Mouse (Mus musculus): ENCODE data around the gene Usp18. TPM values are rescaled to one million over a fixed set of nuclear protein-coding genes. Genes with fewer than 3 reads are reported as not detected.

Gene Usp18
- polyA plus RNA-seq, 1 experiment from 2014 or later = 10.9 TPM

DNA sequence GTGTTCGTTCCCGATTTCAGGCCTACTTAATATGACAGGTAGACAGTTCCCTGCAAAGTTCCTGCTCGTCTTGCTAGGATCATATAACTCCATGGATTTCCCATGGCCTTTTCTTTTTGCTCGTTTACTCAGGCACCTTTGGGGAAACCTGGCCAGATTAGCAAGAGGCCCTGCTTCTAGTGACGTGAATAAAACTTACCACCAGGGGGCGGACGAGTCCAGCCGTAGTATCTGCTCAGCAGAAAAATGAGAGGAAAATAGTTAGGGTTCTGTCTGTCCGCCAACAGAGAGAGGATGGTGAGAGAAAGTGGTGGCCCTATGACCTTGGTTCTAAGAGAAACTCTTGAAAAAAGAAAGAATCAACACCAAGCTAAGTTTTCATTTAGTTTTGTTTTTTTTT lies 14.8 kb downstream of the Usp18 start:
- H3K4me1 ChIP-seq (replicated peaks) = no peaks in the 10 kb centered on the region
- H3K36me3 ChIP-seq (replicated peaks) = 0 out of 2 replicates have a peak, but pooled peaks cover 8% of the 10 kb centered on the region
- no peaks in the 10 kb centered on the region for H3K9me3 ChIP-seq (replicated peaks)
- no peak overlapping the region for H3K4me2 ChIP-seq
- no peaks in the 10 kb centered on the region for H3K27me3 ChIP-seq
- ATAC-seq (ENCODE audit: insufficient read depth) = no peak
- no peak overlapping the region for H3K4me3 ChIP-seq (replicated peaks)
- no peak overlapping the region for H3K9ac ChIP-seq
- H3K27ac ChIP-seq (replicated peaks) = no peak overlapping the region
- WGBS (ENCODE audit: insufficient replicate concordance) = 22% methylated on average over 9 of the region's 9 CpGs

GRCm38 (mm10) chr6:121261233-121261632 lies 15.5 kb downstream of the Usp18 start:
- Histone ChIP-seq H3K4me3 (replicated peaks) (no peak overlapping the region), H3K36me3 (replicated peaks) (0 out of 2 replicates have a peak, but pooled peaks cover 15% of the 10 kb centered on the region)

DNA sequence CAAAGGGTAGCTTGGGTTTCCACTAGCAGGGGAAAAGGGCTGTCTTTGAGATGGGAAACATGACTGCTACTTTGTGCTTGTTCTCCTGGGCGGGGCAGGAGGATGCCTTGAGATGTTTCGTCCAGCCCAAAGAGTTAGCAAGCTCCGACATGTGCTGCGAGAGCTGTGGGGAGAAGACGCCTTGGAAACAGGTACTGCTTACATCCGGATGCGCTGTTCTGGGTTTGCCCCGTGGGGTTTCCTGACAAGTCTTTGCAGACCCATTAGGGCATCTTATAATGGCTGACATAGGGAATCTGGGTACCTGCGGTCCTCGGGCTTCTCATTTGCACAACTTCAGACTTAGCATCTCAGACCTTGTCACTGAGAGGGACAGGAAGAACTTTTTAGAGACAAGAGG lies 16.3 kb downstream of the Usp18 start:
- Histone ChIP-seq H3K36me3 (replicated peaks) (0 out of 2 replicates have a peak, but pooled peaks cover 15% of the 10 kb centered on the region), H3K4me1 (replicated peaks) (no peaks in the 10 kb centered on the region)

More at GRCm38 (mm10) chr6:121261233-121261632, 15.5 kb downstream of the Usp18 start:
- no peaks in the 10 kb centered on the region for H3K9me3 ChIP-seq (replicated peaks)
- no peaks in the 10 kb centered on the region for H3K27me3 ChIP-seq
- no peak overlapping the region for H3K9ac ChIP-seq
- ATAC-seq (ENCODE audit: insufficient read depth) = no peak
- no peaks in the 10 kb centered on the region for H3K4me1 ChIP-seq (replicated peaks)
- no peak overlapping the region for H3K4me2 ChIP-seq
- WGBS (ENCODE audit: insufficient replicate concordance) = 45% methylated on average over 8 of the region's 8 CpGs
- no peak overlapping the region for H3K27ac ChIP-seq (replicated peaks)

DNA sequence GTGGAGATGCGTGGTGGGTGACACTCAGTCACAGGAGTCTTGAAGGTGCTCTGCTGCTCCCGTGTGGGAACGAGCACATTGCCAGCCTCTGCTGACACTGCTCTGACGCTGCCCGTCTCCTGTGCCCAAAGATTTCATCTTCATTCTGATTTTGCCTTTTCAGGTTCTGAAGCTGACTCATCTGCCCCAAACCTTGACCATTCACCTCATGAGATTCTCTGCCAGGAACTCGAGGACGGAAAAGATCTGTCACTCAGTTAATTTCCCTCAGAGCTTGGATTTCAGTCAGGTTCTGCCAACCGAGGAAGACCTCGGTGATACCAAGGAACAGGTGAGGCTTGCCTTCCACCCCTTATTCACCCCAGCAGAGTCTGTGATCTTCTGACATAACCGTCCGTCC lies 16.8 kb downstream of the Usp18 start:
- 76% methylated on average over 11 of the region's 11 CpGs for WGBS (ENCODE audit: insufficient replicate concordance)
- Histone ChIP-seq H3K4me2 (no peak overlapping the region), H3K27me3 (no peaks in the 10 kb centered on the region), H3K9ac (no peak overlapping the region), H3K4me3 (replicated peaks) (no peak overlapping the region), H3K4me1 (replicated peaks) (no peaks in the 10 kb centered on the region), H3K27ac (replicated peaks) (no peak overlapping the region), H3K36me3 (replicated peaks) (0 out of 2 replicates have a peak, but pooled peaks cover 15% of the 10 kb centered on the region), H3K9me3 (replicated peaks) (no peaks in the 10 kb centered on the region)
- ATAC-seq (ENCODE audit: insufficient read depth) = no peak

More for the DNA sequence above, 16.3 kb downstream of the Usp18 start:
- no peak for ATAC-seq (ENCODE audit: insufficient read depth)
- no peak overlapping the region for H3K27ac ChIP-seq (replicated peaks)
- WGBS (ENCODE audit: insufficient replicate concordance) = 79% methylated on average over 10 of the region's 10 CpGs
- no peaks in the 10 kb centered on the region for H3K9me3 ChIP-seq (replicated peaks)
- no peak overlapping the region for H3K4me3 ChIP-seq (replicated peaks)
- no peak overlapping the region for H3K9ac ChIP-seq
- no peaks in the 10 kb centered on the region for H3K27me3 ChIP-seq
- no peak overlapping the region for H3K4me2 ChIP-seq

GRCm38 (mm10) chr6:121270156-121270555 lies 24.4 kb downstream of the Usp18 start:
- H3K4me2 ChIP-seq = no peak overlapping the region
- H3K4me3 ChIP-seq (replicated peaks) = no peak overlapping the region
- H3K9me3 ChIP-seq (replicated peaks) = no peaks in the 10 kb centered on the region
- peaks cover 11% of the 10 kb centered on the region for H3K4me1 ChIP-seq (replicated peaks)
- 60% methylated on average over 6 of the region's 6 CpGs for WGBS (ENCODE audit: insufficient replicate concordance)
- no peak for ATAC-seq (ENCODE audit: insufficient read depth)
- no peak overlapping the region for H3K27ac ChIP-seq (replicated peaks)
- 0 out of 2 replicates have a peak, but pooled peaks cover 8% of the 10 kb centered on the region for H3K36me3 ChIP-seq (replicated peaks)
- no peaks in the 10 kb centered on the region for H3K27me3 ChIP-seq
- H3K9ac ChIP-seq = no peak overlapping the region

DNA sequence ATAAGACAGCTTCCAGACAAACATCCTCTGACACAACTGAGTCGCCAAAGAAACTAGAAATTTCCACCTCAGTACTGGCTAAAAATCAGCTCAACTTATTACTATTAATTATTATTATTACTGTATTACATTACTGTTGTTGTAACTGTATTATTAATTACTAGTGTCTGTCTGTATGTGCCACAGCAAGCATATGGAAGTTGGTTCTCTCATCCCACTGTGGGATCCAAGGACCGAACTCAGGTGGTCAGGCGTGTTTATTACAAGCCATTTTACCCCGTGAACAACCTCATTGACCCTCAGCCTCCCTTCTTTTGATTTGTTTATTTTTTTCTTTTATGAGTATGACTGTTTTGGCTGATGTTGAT lies 26.0 kb downstream of the Usp18 start:
- no peak overlapping the region for H3K27ac ChIP-seq (replicated peaks)
- H3K27me3 ChIP-seq = no peaks in the 10 kb centered on the region
- 0 out of 2 replicates have a peak overlapping the region, but pooled peaks have one; percentile 52 for H3K9ac ChIP-seq
- H3K4me1 ChIP-seq (replicated peaks) = peaks cover 11% of the 10 kb centered on the region
- WGBS (ENCODE audit: insufficient replicate concordance) = 6% methylated on average over 4 of the region's 4 CpGs
- peak overlapping the region; percentile 81 for H3K4me2 ChIP-seq
- H3K4me3 ChIP-seq (replicated peaks) = peak overlapping the region; percentile 74
- H3K9me3 ChIP-seq (replicated peaks) = no peaks in the 10 kb centered on the region
- H3K36me3 ChIP-seq (replicated peaks) = no peaks in the 10 kb centered on the region
- no peak for ATAC-seq (ENCODE audit: insufficient read depth)

DNA sequence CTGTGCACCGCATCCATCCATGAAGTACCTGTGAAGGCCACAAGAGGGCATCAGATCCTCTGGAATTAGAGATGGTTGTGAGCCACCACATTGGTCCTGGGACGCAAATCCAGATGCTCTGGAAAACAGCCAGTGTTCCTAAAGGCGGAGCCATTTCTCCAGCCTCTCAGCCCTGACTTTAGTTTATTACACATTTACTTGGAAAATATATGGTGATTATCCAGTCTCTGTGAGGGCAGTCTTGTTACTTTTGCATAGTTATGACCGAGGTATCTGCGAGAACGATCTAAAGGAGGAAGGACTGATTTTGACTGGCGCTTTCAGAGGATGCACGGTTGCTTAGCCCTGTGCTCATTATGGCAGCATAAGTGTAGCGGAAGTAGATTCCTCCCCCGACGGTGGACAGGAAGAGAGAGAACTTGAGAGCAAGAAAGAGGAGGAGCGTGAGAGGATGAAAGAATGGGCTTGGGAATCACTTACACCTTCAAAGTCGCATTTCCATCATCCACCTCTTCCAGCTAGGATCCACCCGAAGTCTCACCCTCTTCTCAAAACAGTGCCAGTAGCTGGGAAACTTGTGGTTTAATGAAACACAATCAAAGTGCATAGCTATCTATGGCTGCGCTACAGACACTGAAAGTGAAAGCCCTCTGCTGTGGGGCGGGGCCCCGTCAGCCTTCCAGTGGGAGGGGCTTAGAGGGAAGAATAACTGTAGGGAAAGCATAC lies 26.5 kb downstream of the Usp18 start:
- Histone ChIP-seq H3K4me3 (replicated peaks) (peak overlapping the region; percentile 74), H3K9me3 (replicated peaks) (no peaks in the 10 kb centered on the region), H3K27ac (replicated peaks) (peak overlapping the region; percentile 39), H3K4me2 (peak overlapping the region; percentile 81), H3K36me3 (replicated peaks) (no peaks in the 10 kb centered on the region), H3K4me1 (replicated peaks) (peaks cover 11% of the 10 kb centered on the region), H3K27me3 (no peaks in the 10 kb centered on the region), H3K9ac (peak overlapping the region; percentile 52)
- ATAC-seq (ENCODE audit: insufficient read depth) = peak; percentile 80
- WGBS (ENCODE audit: insufficient replicate concordance) = 3% methylated on average over 17 of the region's 17 CpGs

DNA sequence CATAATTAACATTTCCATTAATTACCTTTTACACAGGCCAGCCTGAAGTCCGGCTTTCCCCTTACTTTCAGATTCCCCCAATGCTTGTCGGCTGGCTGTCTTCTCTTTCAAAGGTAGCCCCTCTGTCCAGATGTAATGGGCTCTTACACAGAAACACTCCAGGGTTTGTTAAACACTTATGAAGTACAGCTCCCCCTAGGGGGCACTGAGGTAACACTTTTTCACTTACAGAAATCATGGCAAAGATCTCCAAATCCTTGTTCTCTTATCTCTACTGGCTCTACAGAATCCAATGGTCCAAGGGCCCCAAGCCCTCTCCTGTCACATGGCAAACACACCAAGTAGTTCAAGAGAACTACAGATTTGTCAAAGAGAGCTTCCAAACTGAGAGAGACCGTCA lies 28.6 kb downstream of the Usp18 start:
- Histone ChIP-seq H3K9me3 (replicated peaks) (no peaks in the 10 kb centered on the region), H3K4me1 (replicated peaks) (peaks cover 11% of the 10 kb centered on the region), H3K9ac (no peak overlapping the region), H3K4me2 (no peak overlapping the region), H3K27me3 (no peaks in the 10 kb centered on the region), H3K36me3 (replicated peaks) (no peaks in the 10 kb centered on the region), H3K27ac (replicated peaks) (no peak overlapping the region), H3K4me3 (replicated peaks) (no peak overlapping the region)
- no peak for ATAC-seq (ENCODE audit: insufficient read depth)
- 57% methylated on average over 3 of the region's 3 CpGs for WGBS (ENCODE audit: insufficient replicate concordance)

GRCm38 (mm10) chr6:121284132-121284531 lies 38.4 kb downstream of the Usp18 start:
- Histone ChIP-seq H3K36me3 (replicated peaks) (no peaks in the 10 kb centered on the region), H3K9ac (no peak overlapping the region), H3K4me1 (replicated peaks) (no peaks in the 10 kb centered on the region), H3K27ac (replicated peaks) (no peak overlapping the region), H3K27me3 (no peaks in the 10 kb centered on the region), H3K4me3 (replicated peaks) (no peak overlapping the region), H3K9me3 (replicated peaks) (no peaks in the 10 kb centered on the region), H3K4me2 (no peak overlapping the region)
- ATAC-seq (ENCODE audit: insufficient read depth) = no peak
- WGBS (ENCODE audit: insufficient replicate concordance) = 79% methylated on average over 5 of the region's 5 CpGs

DNA sequence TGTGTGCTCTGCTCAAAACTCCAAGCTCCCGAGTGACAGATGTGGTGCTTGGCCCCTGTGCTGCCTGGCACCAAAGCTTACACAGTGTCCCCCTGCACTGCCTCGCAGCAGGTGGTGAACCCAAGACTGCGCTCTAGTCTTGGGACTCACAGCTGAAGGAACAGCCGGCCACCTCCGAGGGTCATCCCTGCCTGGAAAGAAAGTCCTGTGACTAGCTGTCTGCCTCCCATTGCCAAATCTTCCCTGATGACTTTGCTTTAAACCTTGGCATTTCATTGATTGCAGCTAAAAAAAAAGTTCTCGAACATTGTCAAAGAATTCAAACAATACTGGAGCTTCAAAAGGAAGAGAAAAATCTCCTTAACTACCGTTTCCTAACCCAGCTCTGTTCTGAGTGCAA lies 53.6 kb downstream of the Usp18 start:
- Histone ChIP-seq H3K27ac (replicated peaks) (no peak overlapping the region), H3K36me3 (replicated peaks) (no peaks in the 10 kb centered on the region), H3K4me2 (no peak overlapping the region), H3K9me3 (replicated peaks) (no peaks in the 10 kb centered on the region), H3K9ac (no peak overlapping the region), H3K4me1 (replicated peaks) (peaks cover 7% of the 10 kb centered on the region; the same call in 1 of the 2 replicates), H3K4me3 (replicated peaks) (no peak overlapping the region), H3K27me3 (peaks cover 2% of the 10 kb centered on the region; the same call in 1 of the 2 replicates)
- no peak for ATAC-seq (ENCODE audit: insufficient read depth)
- 59% methylated on average over 7 of the region's 7 CpGs for WGBS (ENCODE audit: insufficient replicate concordance)

- Histone ChIP-seq H3K27ac (replicated peaks) (peak within 1 kb of the TSS; percentile 41; the same call in 1 of the 2 replicates), H3K9ac (no peak within 1 kb of the TSS), H3K36me3 (replicated peaks) (no peaks in the 10 kb centered on the region), H3K9me3 (replicated peaks) (no peaks in the 10 kb centered on the region), H3K4me2 (peak within 1 kb of the TSS; percentile 45), H3K27me3 (peaks cover 2% of the 10 kb centered on the region; the same call in 1 of the 2 replicates), H3K4me3 (replicated peaks) (peak within 1 kb of the TSS; percentile 39), H3K4me1 (replicated peaks) (peaks cover 7% of the 10 kb centered on the region; the same call in 1 of the 2 replicates)
- 18% methylated on average over 11 of the region's 11 CpGs for WGBS (ENCODE audit: insufficient replicate concordance)
- ATAC-seq (ENCODE audit: insufficient read depth) = peak; percentile 75
Observed at GRCm38 (mm10) chr6:121299954-121300353, 54.2 kb downstream of the Usp18 start, which contains the start of gene Slc6a13. Gene Slc6a13 (plus strand): TSS chr6:121300227.
